Mouse (Mus musculus): ENCODE results near the gene Slc2a3.
A peak's percentile ranks its signal among the peaks of the same experiment; 100 is the strongest.

DNA sequence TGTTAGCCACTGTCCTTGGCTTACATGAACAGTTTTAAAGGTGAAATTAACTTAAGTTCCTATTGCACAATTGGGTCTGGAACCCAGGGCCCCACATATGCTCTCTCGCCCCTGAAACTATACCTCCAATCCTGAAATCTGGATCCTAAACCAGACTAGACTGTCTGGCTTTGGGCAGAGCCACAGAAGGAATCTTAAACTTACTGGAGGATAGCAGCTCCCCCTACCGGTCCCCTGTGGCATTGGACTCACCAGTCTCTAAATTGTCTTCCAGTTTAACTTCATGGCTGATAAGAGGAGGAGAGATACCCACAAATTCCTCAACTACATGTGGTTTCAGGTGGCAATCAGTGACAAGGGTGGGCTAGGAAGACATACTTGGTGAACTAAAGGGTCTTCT is 81.5 kb downstream of the Slc2a3 start:
- peak; percentile 72; the same call in 1 of the 2 replicates for TF ChIP-seq CTCF (IDR thresholded peaks at IDR 0.05; ENCODE audit: borderline replicate concordance, insufficient read depth, low read depth, low read length)
- no peak for TF ChIP-seq POLR2A (IDR thresholded peaks at IDR 0.05; ENCODE audit: borderline replicate concordance, insufficient read depth, low read length)

All from cerebellum, adult 2 months (tissue).